Comparison of ENCODE assay signal across 12 mouse cellular contexts in genomic region chr9:97449316-97450050, GRCm38 (mm10).
DNase-seq lines count a peak whose midpoint lies in the region; ATAC-seq lines count a peak whose summit lies in the region.
"Had no signal": no experiment of that assay in that cellular context is flagged by ENCODE, and none has a peak within 500 bp of the region (broad histone marks: within the 10 kb centered on the region; RNA-seq: fewer than 3 reads in every experiment).

No protein-coding gene starts in this region.

- H3K36me3 ChIP-seq in neural tube, embryonic 15.5 days, result no peaks in the 10 kb centered on the region
- H3K36me3 ChIP-seq: embryonic facial prominence, embryonic 13.5 days had no signal

- no peak overlapping the region for H3K9ac ChIP-seq in neural tube, embryonic 15.5 days (replicated peaks)
- H3K9ac ChIP-seq: embryonic facial prominence, embryonic 13.5 days; liver, embryonic 14.5 days had no signal

- no peak for DNase-seq in frontal cortex, postnatal 25 days (ENCODE audit: low spot score in 2 of 2)
- peak; percentile 16 for DNase-seq in adrenal gland, postnatal 25 days
- peak; percentile 76 for DNase-seq in cerebellum, adult 9-10 months
- DNase-seq in layer of hippocampus, adult 9-11 months, result peak; percentile 77
- no peak for DNase-seq in thymus, postnatal 10 days (ENCODE audit: low spot score in 2 of 2)
- no peak for DNase-seq in urinary bladder, postnatal 14 days (ENCODE audit: low spot score)
- DNase-seq: kidney, postnatal 36 days had no signal

- H3K4me3 ChIP-seq in neural tube, embryonic 15.5 days (replicated peaks), result no peak overlapping the region
- H3K4me3 ChIP-seq: embryonic facial prominence, embryonic 13.5 days; myocyte had no signal

- H3K9me3 ChIP-seq in neural tube, embryonic 15.5 days (replicated peaks), result no peaks in the 10 kb centered on the region
- H3K9me3 ChIP-seq: embryonic facial prominence, embryonic 13.5 days had no signal

- H3K4me1 ChIP-seq in neural tube, embryonic 15.5 days, result no peaks in the 10 kb centered on the region
- H3K4me1 ChIP-seq: embryonic facial prominence, embryonic 13.5 days had no signal

- 83% methylated on average over 13 of the region's 13 CpGs for WGBS in neural tube, embryonic 15.5 days

- no peak overlapping the region for H3K4me2 ChIP-seq in neural tube, embryonic 15.5 days
- H3K4me2 ChIP-seq: embryonic facial prominence, embryonic 13.5 days had no signal

- no peaks in the 10 kb centered on the region for H3K27me3 ChIP-seq in neural tube, embryonic 15.5 days (replicated peaks)
- H3K27me3 ChIP-seq: embryonic facial prominence, embryonic 13.5 days had no signal

- peak; percentile 82 for ATAC-seq in frontal cortex, adult (ENCODE audit: low TSS enrichment)
- no peak for ATAC-seq in neural tube, embryonic 15.5 days (ENCODE audit: low FRiP score)

- H3K27ac ChIP-seq in neural tube, embryonic 15.5 days (replicated peaks), result no peak overlapping the region
- H3K27ac ChIP-seq: embryonic facial prominence, embryonic 13.5 days; liver, embryonic 14.5 days had no signal

Comparison
In these comparisons a context has a peak if more than half of its experiments do, and no peak if none do; other contexts are left out.
1. DNase-seq: peak in adrenal gland, postnatal 25 days (single experiment), cerebellum, adult 9-10 months (single experiment) and layer of hippocampus, adult 9-11 months (single experiment); none in frontal cortex, postnatal 25 days (0 of 2), thymus, postnatal 10 days (0 of 2) and urinary bladder, postnatal 14 days (single experiment).